Mouse (Mus musculus) spleen, adult 2 months (tissue): Measurements from ENCODE around the gene En2. TPM values are rescaled to one million over a fixed set of nuclear protein-coding genes. Genes with fewer than 3 reads are reported as not detected.

Experiments used
- DNase-seq, 2 experiments: peaks; one replicate each; pipeline versions ENCODE4 v3.0.0 to v3.0.0-alpha.2; 2012 to 2021; ENCODE audit warnings: low spot score in 2 of 2, low read depth in 1 of 2
- H3K27ac ChIP-seq: fragments of 200-500 bp; 2 replicates; pipeline ENCODE4 v1.5.1; 2012; ENCODE audit warnings: low read length, inconsistent platforms; ENCODE audit not compliant: insufficient read depth
- H3K27me3 ChIP-seq: fragments of 200-500 bp; 2 replicates; pipeline ENCODE4 v1.6.1; 2012; ENCODE audit warnings: mild to moderate bottlenecking, moderate library complexity, low read length, inconsistent platforms; ENCODE audit not compliant: control insufficient read depth, insufficient read depth
- H3K36me3 ChIP-seq: fragments of 200-500 bp; 2 replicates; pipeline ENCODE4 v1.6.1; 2012; ENCODE audit warnings: mild to moderate bottlenecking, low read length, inconsistent platforms; ENCODE audit not compliant: control insufficient read depth, insufficient read depth
- H3K4me1 ChIP-seq: fragments of 200-500 bp; 2 replicates; pipeline ENCODE4 v1.6.1; 2011; ENCODE audit warnings: inconsistent platforms; ENCODE audit not compliant: control insufficient read depth, insufficient read depth, insufficient read length
- H3K4me3 ChIP-seq: fragments of 200-500 bp; 2 replicates; pipeline ENCODE4 v1.5.1; 2011; ENCODE audit warnings: mild to moderate bottlenecking, inconsistent platforms; ENCODE audit not compliant: insufficient read depth, insufficient read length; ENCODE audit errors: extremely low read depth
- CTCF ChIP-seq: fragments of 200-500 bp; IDR thresholded peaks from 2 replicates; pipeline ENCODE4 v1.5.1; 2011; ENCODE audit warnings: mild to moderate bottlenecking, inconsistent platforms; ENCODE audit not compliant: insufficient read depth, insufficient read length, insufficient replicate concordance; ENCODE audit errors: extremely low read depth
- POLR2A ChIP-seq: fragments of 200-500 bp; IDR thresholded peaks from 2 replicates; pipeline ENCODE4 v1.6.1; 2011; ENCODE audit warnings: low read depth, low read length, inconsistent platforms
- WGBS: fragments of 180-500 bp; shearing (Covaris S2); methylation state at CpG from one replicate; pipeline ENCODE4 v1.1.7; 2018; 5-methylcytosine and 5-hydroxymethylcytosine counted together
- polyA plus RNA-seq: library from polyadenylated mRNA; depleted of rRNA; stranded (reverse); fragments of >200 nt; gene quantifications from 2 replicates; pipeline ENCODE4 v1.2.3, GENCODE M21; 2012

Gene En2
- polyA plus RNA-seq, 1 experiment: not detected

GRCm38 (mm10) chr5:28148473-28148872 lies 17.0 kb upstream of the En2 start:
- Histone ChIP-seq H3K27ac (no peak overlapping the region), H3K36me3 (no peaks in the 10 kb centered on the region), H3K4me3 (no peak overlapping the region), H3K4me1 (no peaks in the 10 kb centered on the region), H3K27me3 (no peaks in the 10 kb centered on the region)
- DNase-seq: no peak
- TF ChIP-seq POLR2A (no peak), CTCF (no peak)
- WGBS: 59% methylated on average over 3 of the region's 3 CpGs

GRCm38 (mm10) chr5:28149436-28149835 lies 16.1 kb upstream of the En2 start:
- H3K36me3 ChIP-seq: no peaks in the 10 kb centered on the region
- no peak overlapping the region for H3K4me3 ChIP-seq
- no peaks in the 10 kb centered on the region for H3K27me3 ChIP-seq
- WGBS: 85% methylated on average over 3 of the region's 3 CpGs
- no peak for DNase-seq
- H3K4me1 ChIP-seq: no peaks in the 10 kb centered on the region
- no peak overlapping the region for H3K27ac ChIP-seq
- TF ChIP-seq CTCF: no peak
- TF ChIP-seq POLR2A: no peak

GRCm38 (mm10) chr5:28157044-28157730 lies 8.3 kb upstream of the En2 start:
- H3K4me3 ChIP-seq: no peak overlapping the region
- DNase-seq: no peak
- no peak for TF ChIP-seq CTCF
- no peak for TF ChIP-seq POLR2A
- no peaks in the 10 kb centered on the region for H3K36me3 ChIP-seq
- no peak overlapping the region for H3K27ac ChIP-seq
- no peaks in the 10 kb centered on the region for H3K4me1 ChIP-seq
- peaks cover 18% of the 10 kb centered on the region for H3K27me3 ChIP-seq
- 15% methylated on average over 9 of the region's 9 CpGs for WGBS

GRCm38 (mm10) chr5:28157781-28158180 lies 7.7 kb upstream of the En2 start:
- no peak for DNase-seq
- TF ChIP-seq CTCF (no peak), POLR2A (no peak)
- H3K36me3 ChIP-seq: no peaks in the 10 kb centered on the region
- 15% methylated on average over 17 of the region's 17 CpGs for WGBS
- peaks cover 18% of the 10 kb centered on the region for H3K27me3 ChIP-seq
- no peak overlapping the region for H3K4me3 ChIP-seq
- no peak overlapping the region for H3K27ac ChIP-seq
- no peaks in the 10 kb centered on the region for H3K4me1 ChIP-seq

GRCm38 (mm10) chr5:28158308-28159071 lies 7.0 kb upstream of the En2 start:
- no peaks in the 10 kb centered on the region for H3K4me1 ChIP-seq
- DNase-seq: no peak
- H3K36me3 ChIP-seq: no peaks in the 10 kb centered on the region
- H3K27ac ChIP-seq: no peak overlapping the region
- no peak overlapping the region for H3K4me3 ChIP-seq
- TF ChIP-seq POLR2A (no peak), CTCF (no peak)
- 6% methylated on average over 31 of the region's 31 CpGs for WGBS
- peaks cover 18% of the 10 kb centered on the region for H3K27me3 ChIP-seq

- 10% methylated on average over 15 of the region's 15 CpGs for WGBS
- Histone ChIP-seq H3K27ac (no peak overlapping the region), H3K36me3 (no peaks in the 10 kb centered on the region), H3K27me3 (peaks cover 22% of the 10 kb centered on the region), H3K4me3 (no peak overlapping the region), H3K4me1 (no peaks in the 10 kb centered on the region)
- TF ChIP-seq CTCF: no peak
- TF ChIP-seq POLR2A: no peak
- DNase-seq: no peak
Measured at GRCm38 (mm10) chr5:28159072-28159458, 6.4 kb upstream of the En2 start.
